Mouse (Mus musculus): Measurements from ENCODE around the gene Scarb1. TPM values are rescaled to one million over a fixed set of nuclear protein-coding genes. Genes with fewer than 3 reads are reported as not detected.

Scarb1 gene
- polyA plus RNA-seq, 1 experiment from 2014 or later = 60.6 TPM

GRCm38 (mm10) chr5:125291387-125291786 lies 49.5 kb downstream of the Scarb1 start:
- Histone ChIP-seq H3K9ac (ENCODE audit: low read length) (no peak overlapping the region), H3K9me3 (replicated peaks; ENCODE audit: control insufficient read depth, low read length) (no peaks in the 10 kb centered on the region), H3K27me3 (ENCODE audit: control insufficient read depth, insufficient read depth, low read length) (no peaks in the 10 kb centered on the region), H3K4me2 (ENCODE audit: low read depth, low read length) (no peak overlapping the region), H3K36me3 (ENCODE audit: control insufficient read depth, insufficient read depth, low read length) (peaks cover 15% of the 10 kb centered on the region), H3K4me3 (replicated peaks; ENCODE audit: low read length) (no peak overlapping the region), H3K4me1 (ENCODE audit: control insufficient read depth, insufficient read depth, low read length) (no peaks in the 10 kb centered on the region), H3K27ac (ENCODE audit: low read length) (no peak overlapping the region)
- WGBS = 77% methylated on average over 10 of the region's 10 CpGs
- ATAC-seq (ENCODE audit: insufficient read depth, low FRiP score) = no peak

DNA sequence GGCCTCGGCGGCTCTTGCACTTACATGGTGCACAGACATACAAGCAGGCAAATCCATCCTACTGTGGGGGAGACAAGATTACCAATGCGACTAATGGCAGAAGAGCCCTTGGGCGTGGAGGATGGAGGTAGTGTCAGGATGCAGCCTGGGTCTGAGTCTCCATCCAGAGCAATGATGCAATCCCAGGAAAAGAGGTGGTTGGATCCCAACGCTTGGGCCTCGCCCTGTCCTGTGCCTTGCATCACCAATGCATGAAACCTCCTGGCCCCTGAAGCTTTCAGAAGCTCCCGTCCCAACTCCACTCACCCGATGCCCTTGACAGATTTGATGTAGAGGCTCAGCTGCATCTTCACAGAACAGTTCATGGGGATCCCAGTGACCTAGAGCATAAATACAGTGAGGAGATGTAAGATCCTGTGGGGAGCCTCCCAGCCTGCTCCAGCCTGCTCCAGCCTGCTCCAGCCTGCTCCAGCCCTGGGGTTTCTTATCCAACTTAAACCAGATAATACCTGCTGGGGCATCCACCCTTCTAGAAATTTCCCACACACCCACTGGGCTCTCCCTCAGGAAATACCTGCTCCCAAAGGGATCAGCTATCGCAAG lies 53.7 kb downstream of the Scarb1 start:
- Histone ChIP-seq H3K27ac (ENCODE audit: low read length) (no peak overlapping the region), H3K36me3 (ENCODE audit: control insufficient read depth, insufficient read depth, low read length) (peaks cover 8% of the 10 kb centered on the region; the same call in 1 of the 2 replicates), H3K4me2 (ENCODE audit: low read depth, low read length) (no peak overlapping the region), H3K4me1 (ENCODE audit: control insufficient read depth, insufficient read depth, low read length) (0 out of 2 replicates have a peak, but pooled peaks cover 3% of the 10 kb centered on the region), H3K4me3 (replicated peaks; ENCODE audit: low read length) (no peak overlapping the region), H3K27me3 (ENCODE audit: control insufficient read depth, insufficient read depth, low read length) (no peaks in the 10 kb centered on the region), H3K9me3 (replicated peaks; ENCODE audit: control insufficient read depth, low read length) (no peaks in the 10 kb centered on the region), H3K9ac (ENCODE audit: low read length) (no peak overlapping the region)
- no peak for ATAC-seq (ENCODE audit: insufficient read depth, low FRiP score)
- WGBS = 90% methylated on average over 9 of the region's 9 CpGs

- H3K27me3 ChIP-seq (ENCODE audit: control insufficient read depth, insufficient read depth, low read length) = no peaks in the 10 kb centered on the region
- H3K4me1 ChIP-seq (ENCODE audit: control insufficient read depth, insufficient read depth, low read length) = 0 out of 2 replicates have a peak, but pooled peaks cover 3% of the 10 kb centered on the region
- H3K9me3 ChIP-seq (replicated peaks; ENCODE audit: control insufficient read depth, low read length) = no peaks in the 10 kb centered on the region
- 88% methylated on average over 11 of the region's 11 CpGs for WGBS
- peaks cover 8% of the 10 kb centered on the region; the same call in 1 of the 2 replicates for H3K36me3 ChIP-seq (ENCODE audit: control insufficient read depth, insufficient read depth, low read length)
- H3K9ac ChIP-seq (ENCODE audit: low read length) = no peak overlapping the region
- no peak overlapping the region for H3K4me2 ChIP-seq (ENCODE audit: low read depth, low read length)
- H3K4me3 ChIP-seq (replicated peaks; ENCODE audit: low read length) = no peak overlapping the region
- H3K27ac ChIP-seq (ENCODE audit: low read length) = no peak overlapping the region
- no peak for ATAC-seq (ENCODE audit: insufficient read depth, low FRiP score)
Measured at GRCm38 (mm10) chr5:125286090-125286489, 54.8 kb downstream of the Scarb1 start.

GRCm38 (mm10) chr5:125283748-125284640 lies 56.9 kb downstream of the Scarb1 start:
- peak overlapping the region; percentile 36 for H3K4me3 ChIP-seq (replicated peaks; ENCODE audit: low read length)
- H3K27me3 ChIP-seq (ENCODE audit: control insufficient read depth, insufficient read depth, low read length) = no peaks in the 10 kb centered on the region
- peaks cover 8% of the 10 kb centered on the region; the same call in 1 of the 2 replicates for H3K4me1 ChIP-seq (ENCODE audit: control insufficient read depth, insufficient read depth, low read length)
- H3K27ac ChIP-seq (ENCODE audit: low read length) = peak overlapping the region; percentile 64
- peaks cover 8% of the 10 kb centered on the region; the same call in 1 of the 2 replicates for H3K36me3 ChIP-seq (ENCODE audit: control insufficient read depth, insufficient read depth, low read length)
- H3K9ac ChIP-seq (ENCODE audit: low read length) = peak overlapping the region; percentile 49
- WGBS = 17% methylated on average over 35 of the region's 35 CpGs
- ATAC-seq (ENCODE audit: insufficient read depth, low FRiP score) = peak; percentile 88
- no peaks in the 10 kb centered on the region for H3K9me3 ChIP-seq (replicated peaks; ENCODE audit: control insufficient read depth, low read length)
- peak overlapping the region; percentile 53 for H3K4me2 ChIP-seq (ENCODE audit: low read depth, low read length)

GRCm38 (mm10) chr5:125279216-125279615 lies 61.7 kb downstream of the Scarb1 start:
- H3K27ac ChIP-seq (ENCODE audit: low read length) = no peak overlapping the region
- no peak overlapping the region for H3K4me2 ChIP-seq (ENCODE audit: low read depth, low read length)
- no peaks in the 10 kb centered on the region for H3K36me3 ChIP-seq (ENCODE audit: control insufficient read depth, insufficient read depth, low read length)
- no peak for ATAC-seq (ENCODE audit: insufficient read depth, low FRiP score)
- H3K9ac ChIP-seq (ENCODE audit: low read length) = no peak overlapping the region
- no peaks in the 10 kb centered on the region for H3K9me3 ChIP-seq (replicated peaks; ENCODE audit: control insufficient read depth, low read length)
- no peaks in the 10 kb centered on the region for H3K27me3 ChIP-seq (ENCODE audit: control insufficient read depth, insufficient read depth, low read length)
- 55% methylated on average over 7 of the region's 7 CpGs for WGBS
- peaks cover 8% of the 10 kb centered on the region; the same call in 1 of the 2 replicates for H3K4me1 ChIP-seq (ENCODE audit: control insufficient read depth, insufficient read depth, low read length)
- H3K4me3 ChIP-seq (replicated peaks; ENCODE audit: low read length) = no peak overlapping the region

- no peak overlapping the region for H3K9ac ChIP-seq (ENCODE audit: low read length)
- peaks cover 10% of the 10 kb centered on the region for H3K4me1 ChIP-seq (ENCODE audit: control insufficient read depth, insufficient read depth, low read length)
- H3K9me3 ChIP-seq (replicated peaks; ENCODE audit: control insufficient read depth, low read length) = no peaks in the 10 kb centered on the region
- no peak overlapping the region for H3K4me3 ChIP-seq (replicated peaks; ENCODE audit: low read length)
- H3K4me2 ChIP-seq (ENCODE audit: low read depth, low read length) = no peak overlapping the region
- no peaks in the 10 kb centered on the region for H3K27me3 ChIP-seq (ENCODE audit: control insufficient read depth, insufficient read depth, low read length)
- no peak for ATAC-seq (ENCODE audit: insufficient read depth, low FRiP score)
- H3K36me3 ChIP-seq (ENCODE audit: control insufficient read depth, insufficient read depth, low read length) = no peaks in the 10 kb centered on the region
- no peak overlapping the region for H3K27ac ChIP-seq (ENCODE audit: low read length)
- 27% methylated on average over 6 of the region's 6 CpGs for WGBS
Measured at GRCm38 (mm10) chr5:125278314-125278713, 62.6 kb downstream of the Scarb1 start.

DNA sequence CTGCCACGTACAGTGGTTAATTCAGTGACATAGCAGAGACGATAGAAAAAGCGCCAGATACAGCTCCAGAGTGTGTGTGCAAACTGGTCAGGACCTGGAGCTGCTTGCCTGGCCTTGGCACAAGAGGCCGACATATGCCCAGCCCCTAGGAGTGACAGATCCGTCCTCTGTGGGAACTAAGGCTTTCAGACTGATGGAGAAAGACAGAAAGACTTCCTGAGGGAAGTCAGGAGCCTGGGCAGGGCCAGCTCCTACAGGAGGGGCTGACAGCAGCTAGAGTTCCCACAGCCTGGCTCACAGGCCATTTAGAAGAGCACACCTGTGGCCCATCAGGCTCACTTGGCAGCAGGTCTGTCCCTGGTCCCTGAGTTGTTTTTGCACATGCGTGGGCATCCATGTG lies 63.6 kb downstream of the Scarb1 start:
- H3K9me3 ChIP-seq (replicated peaks; ENCODE audit: control insufficient read depth, low read length) = no peaks in the 10 kb centered on the region
- H3K9ac ChIP-seq (ENCODE audit: low read length) = no peak overlapping the region
- 89% methylated on average over 6 of the region's 6 CpGs for WGBS
- ATAC-seq (ENCODE audit: insufficient read depth, low FRiP score) = no peak; the same call in 1 of the 2 replicates
- H3K4me3 ChIP-seq (replicated peaks; ENCODE audit: low read length) = no peak overlapping the region
- H3K27me3 ChIP-seq (ENCODE audit: control insufficient read depth, insufficient read depth, low read length) = no peaks in the 10 kb centered on the region
- H3K4me2 ChIP-seq (ENCODE audit: low read depth, low read length) = no peak overlapping the region
- no peaks in the 10 kb centered on the region for H3K36me3 ChIP-seq (ENCODE audit: control insufficient read depth, insufficient read depth, low read length)
- H3K27ac ChIP-seq (ENCODE audit: low read length) = no peak overlapping the region
- H3K4me1 ChIP-seq (ENCODE audit: control insufficient read depth, insufficient read depth, low read length) = peaks cover 10% of the 10 kb centered on the region

- Histone ChIP-seq H3K4me2 (ENCODE audit: low read depth, low read length) (no peak overlapping the region), H3K9me3 (replicated peaks; ENCODE audit: control insufficient read depth, low read length) (no peaks in the 10 kb centered on the region), H3K36me3 (ENCODE audit: control insufficient read depth, insufficient read depth, low read length) (no peaks in the 10 kb centered on the region), H3K4me1 (ENCODE audit: control insufficient read depth, insufficient read depth, low read length) (peaks cover 10% of the 10 kb centered on the region), H3K9ac (ENCODE audit: low read length) (no peak overlapping the region), H3K27ac (ENCODE audit: low read length) (no peak overlapping the region), H3K4me3 (replicated peaks; ENCODE audit: low read length) (no peak overlapping the region), H3K27me3 (ENCODE audit: control insufficient read depth, insufficient read depth, low read length) (no peaks in the 10 kb centered on the region)
- ATAC-seq (ENCODE audit: insufficient read depth, low FRiP score) = no peak
- 84% methylated on average over 4 of the region's 4 CpGs for WGBS
Measured at GRCm38 (mm10) chr5:125276765-125277164, 64.1 kb downstream of the Scarb1 start.

GRCm38 (mm10) chr5:125275315-125275714 lies 65.6 kb downstream of the Scarb1 start:
- Histone ChIP-seq H3K27ac (ENCODE audit: low read length) (no peak overlapping the region), H3K9me3 (replicated peaks; ENCODE audit: control insufficient read depth, low read length) (no peaks in the 10 kb centered on the region), H3K9ac (ENCODE audit: low read length) (no peak overlapping the region), H3K4me1 (ENCODE audit: control insufficient read depth, insufficient read depth, low read length) (peaks cover 14% of the 10 kb centered on the region), H3K4me2 (ENCODE audit: low read depth, low read length) (no peak overlapping the region), H3K4me3 (replicated peaks; ENCODE audit: low read length) (no peak overlapping the region), H3K36me3 (ENCODE audit: control insufficient read depth, insufficient read depth, low read length) (no peaks in the 10 kb centered on the region), H3K27me3 (ENCODE audit: control insufficient read depth, insufficient read depth, low read length) (no peaks in the 10 kb centered on the region)
- WGBS = 58% methylated on average over 8 of the region's 8 CpGs
- ATAC-seq (ENCODE audit: insufficient read depth, low FRiP score) = no peak
